Mouse (Mus musculus) left cerebral cortex, adult 11 months (tissue): ENCODE results near the gene Gad2.
A peak's percentile ranks its signal among the peaks of the same experiment; 100 is the strongest.

Source experiments
- DNase-seq: peaks from one replicate; pipeline ENCODE4 v3.0.0; 2022; ENCODE audit warnings: low spot score

Gene Gad2

DNA sequence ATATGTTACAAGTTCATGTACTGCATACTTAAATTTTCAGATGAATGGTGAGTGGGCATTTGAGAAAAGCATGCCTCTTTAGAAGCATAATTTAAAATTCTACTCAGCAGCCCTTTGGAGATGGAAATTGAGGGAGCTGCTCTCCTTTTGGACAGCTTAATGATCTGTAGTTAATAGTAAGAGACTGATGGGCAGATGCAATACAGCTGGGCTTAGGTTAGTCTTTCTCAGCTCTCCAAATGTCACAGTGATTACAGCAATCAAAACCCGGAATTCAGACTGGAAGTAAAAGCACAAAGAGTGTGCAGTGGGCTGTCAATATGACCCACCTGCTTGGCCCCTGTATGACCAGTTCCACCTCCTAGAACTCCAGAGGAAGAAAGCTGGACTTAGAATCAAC lies 24.1 kb downstream of the Gad2 start:
- no peak for DNase-seq

GRCm38 (mm10) chr2:22648394-22648793 lies 26.4 kb downstream of the Gad2 start:
- no peak for DNase-seq

DNA sequence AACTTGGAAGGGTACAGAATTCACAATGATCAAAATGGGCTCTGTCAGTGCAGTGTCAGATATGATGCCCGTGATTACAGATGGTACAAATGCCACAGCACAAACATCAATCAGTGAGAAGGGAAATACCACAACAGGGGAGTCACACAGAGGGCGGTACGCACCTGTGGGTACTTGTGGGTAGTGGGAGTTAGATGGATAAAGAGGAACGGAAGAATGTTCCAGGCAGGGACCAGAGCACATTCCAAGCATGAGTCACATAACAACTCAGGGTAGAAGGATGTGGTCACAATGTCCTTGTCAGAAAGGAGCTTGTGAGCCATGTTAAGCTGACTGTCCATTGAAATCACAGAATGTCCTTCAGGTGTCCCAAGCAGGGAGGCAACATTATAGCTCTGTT lies 29.8 kb downstream of the Gad2 start:
- DNase-seq: no peak

- DNase-seq: no peak
Measured at GRCm38 (mm10) chr2:22663731-22664130, 41.7 kb downstream of the Gad2 start.

- no peak for DNase-seq
Measured at GRCm38 (mm10) chr2:22670415-22670814, 48.4 kb downstream of the Gad2 start.

GRCm38 (mm10) chr2:22671348-22671747 lies 49.3 kb downstream of the Gad2 start:
- no peak for DNase-seq

GRCm38 (mm10) chr2:22677066-22677465 lies 55.1 kb downstream of the Gad2 start:
- DNase-seq: no peak

GRCm38 (mm10) chr2:22679944-22680343 lies 57.9 kb downstream of the Gad2 start:
- DNase-seq: no peak

GRCm38 (mm10) chr2:22689969-22690368 lies 68.0 kb downstream of the Gad2 start:
- DNase-seq: no peak

- peak; percentile 22 for DNase-seq
Measured at GRCm38 (mm10) chr2:22704780-22705727, 83.0 kb downstream of the Gad2 start.

- no peak for DNase-seq
Measured at GRCm38 (mm10) chr2:22706233-22706632, 84.2 kb downstream of the Gad2 start.

DNA sequence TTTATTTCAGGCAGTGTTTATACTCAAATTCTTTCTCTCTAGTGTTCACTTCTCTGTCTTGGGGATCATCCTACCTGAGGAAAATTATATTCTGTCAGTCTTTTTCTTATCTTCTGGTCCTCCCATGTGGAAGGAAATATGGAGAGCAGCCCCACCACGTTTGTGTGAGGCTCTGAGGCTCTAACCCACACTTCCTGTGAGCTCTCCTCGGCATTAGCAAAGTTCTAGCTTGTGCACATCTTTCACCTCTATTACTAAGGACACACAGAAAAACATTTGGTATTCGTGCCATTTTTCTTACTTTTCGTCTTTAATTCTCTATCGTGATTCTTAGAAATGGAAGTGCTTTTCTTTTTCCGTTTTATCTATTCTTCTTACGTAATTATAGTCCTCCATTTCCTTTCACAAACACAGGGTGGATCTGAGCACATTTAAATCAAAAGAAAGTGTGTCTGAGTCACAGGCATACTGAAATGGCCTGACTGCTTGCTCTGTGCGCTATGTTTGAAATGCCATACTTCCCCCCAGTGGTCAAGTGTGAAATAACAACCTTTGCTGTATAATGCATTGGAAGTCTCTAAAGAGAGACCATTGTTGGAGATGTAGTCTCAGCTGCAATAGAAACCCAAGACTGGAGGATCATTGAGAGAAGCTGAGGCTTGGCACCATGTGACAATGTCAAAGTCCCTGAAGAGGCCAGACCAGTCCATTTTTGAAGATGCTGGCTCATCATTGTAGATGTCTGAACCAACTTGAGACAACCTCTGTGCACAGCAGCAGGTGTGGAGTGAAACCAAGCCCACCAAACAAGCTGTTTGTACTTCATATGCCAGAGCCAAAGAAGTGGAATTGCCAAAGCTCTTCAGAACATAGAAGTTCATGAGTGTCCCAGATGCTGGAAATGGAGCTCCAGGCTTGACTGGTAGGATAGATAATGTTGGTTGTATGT lies 99.8 kb downstream of the Gad2 start:
- peak; percentile 81 for DNase-seq

GRCm38 (mm10) chr2:22723927-22724534 lies 102.0 kb downstream of the Gad2 start:
- no peak for DNase-seq

DNA sequence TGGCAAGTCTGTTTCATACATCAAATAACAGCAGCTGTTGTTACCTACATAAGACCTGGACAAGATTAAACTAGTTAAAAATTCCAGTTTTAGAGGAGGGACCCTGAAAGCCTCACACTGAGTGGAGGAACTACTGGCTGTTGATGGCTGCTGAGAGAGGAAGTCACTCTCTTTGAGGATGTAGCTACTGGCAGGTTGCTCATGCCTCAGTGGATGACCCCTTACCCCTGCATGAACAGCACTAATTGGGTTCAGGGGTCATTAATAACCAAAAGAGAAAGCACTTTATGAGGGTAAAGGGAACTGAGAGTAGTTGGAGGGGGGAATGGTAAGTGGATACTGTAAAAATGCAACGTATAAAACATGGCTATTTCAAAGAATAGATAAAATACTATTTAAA lies 105.1 kb downstream of the Gad2 start:
- no peak for DNase-seq

DNA sequence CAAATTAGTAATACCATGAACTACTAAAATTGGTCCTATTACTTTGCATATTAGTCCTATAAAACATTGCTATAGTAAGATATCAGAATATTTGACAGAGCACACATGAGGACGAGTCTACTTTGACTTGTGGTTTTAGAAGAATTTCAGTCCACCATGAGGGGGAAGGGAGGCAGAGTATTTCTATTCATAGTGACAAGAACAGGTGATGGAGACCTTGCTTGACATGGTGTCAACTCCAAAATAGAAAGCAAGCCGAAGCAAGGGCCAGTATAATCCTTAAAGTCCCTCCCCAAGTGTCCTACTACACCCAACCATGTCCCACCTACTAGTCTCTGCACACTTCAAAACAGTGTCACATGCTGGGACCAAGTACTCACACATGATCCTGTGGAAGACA lies 114.1 kb downstream of the Gad2 start:
- DNase-seq: no peak

DNA sequence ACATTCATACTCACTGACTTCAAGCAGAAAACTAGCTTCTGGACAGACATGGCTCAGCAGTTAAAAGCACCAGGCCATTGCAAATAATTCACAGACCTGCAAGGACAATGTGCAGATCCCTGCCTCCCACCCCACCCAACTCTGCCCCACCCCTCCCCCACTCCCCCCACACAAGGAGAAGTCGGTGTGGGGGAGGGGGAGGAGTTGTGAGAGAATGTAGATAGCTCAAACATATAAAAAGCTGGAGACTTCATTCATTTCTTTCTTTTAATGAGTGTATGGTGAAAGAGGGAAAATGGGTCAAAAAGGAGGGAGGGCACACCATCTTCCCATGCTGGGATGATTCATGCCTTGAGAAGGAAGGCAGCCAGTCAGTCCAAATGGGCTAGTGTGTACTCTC lies 117.4 kb downstream of the Gad2 start:
- DNase-seq: no peak

DNA sequence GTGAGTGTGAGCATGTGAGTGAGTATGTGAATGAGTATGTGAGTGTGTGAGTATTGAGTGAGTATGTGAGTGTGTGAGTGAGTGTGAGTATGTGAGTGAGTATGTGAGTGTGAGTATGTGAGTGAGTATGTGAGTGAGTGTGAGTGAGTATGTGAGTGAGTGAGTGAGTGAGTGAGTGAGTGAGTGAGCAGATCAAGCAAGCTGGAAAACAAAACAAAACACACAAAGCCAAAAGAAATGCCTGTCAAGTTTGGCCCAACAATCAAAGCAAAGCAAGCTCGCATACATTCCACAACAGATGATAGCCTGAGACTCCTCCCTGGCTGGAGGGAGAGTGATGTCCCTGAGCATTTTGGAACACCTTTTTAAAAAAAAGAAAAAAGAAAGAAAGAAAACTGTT lies 118.4 kb downstream of the Gad2 start:
- DNase-seq: no peak

DNA sequence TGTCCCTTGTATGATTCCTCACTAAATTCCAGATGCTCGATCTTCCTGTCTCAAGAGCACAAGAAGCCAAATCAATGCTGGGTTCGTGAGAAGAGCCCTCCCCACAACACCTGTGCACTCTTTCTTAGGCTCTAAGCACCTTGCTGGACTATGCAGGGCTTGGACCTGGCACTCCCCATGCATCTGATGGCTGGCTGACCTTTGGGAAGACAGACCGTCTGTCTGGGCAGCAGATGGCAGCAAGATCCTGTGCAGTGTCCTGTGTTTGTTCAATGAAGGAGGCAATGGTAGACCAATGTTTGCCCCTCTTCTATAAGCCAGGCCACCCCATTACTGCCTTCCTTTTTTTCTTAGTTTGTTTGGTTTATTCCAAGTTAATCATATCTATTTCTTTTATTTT lies 119.2 kb downstream of the Gad2 start:
- DNase-seq: no peak
